Mouse (Mus musculus): ENCODE results near the gene Olfr1112. TPM values are rescaled to one million over a fixed set of nuclear protein-coding genes. Genes with fewer than 3 reads are reported as not detected.
"Not testable (repeated sequence)": the region's sequence is repeated elsewhere in the genome, so short reads cannot be mapped to it uniquely, and the experiment has no call there.

The Olfr1112 gene
- polyA plus RNA-seq (2015; fragmentation: Nextera tagmentation; extraction: Ambion mirVana) = not detected in 2 replicates

GRCm38 (mm10) chr2:87187498-87187897 lies at the start of gene Olfr1112:
TSS of gene Olfr1112 (plus strand) at chr2:87187798.
- Histone ChIP-seq H3K4me2 (no peak within 1 kb of the TSS), H3K4me3 (no peak within 1 kb of the TSS), H3K36me3 (no peaks in the 10 kb centered on the region), H3K27ac (no peak within 1 kb of the TSS), H3K4me1 (no peaks in the 10 kb centered on the region), H3K27me3 (no peaks in the 10 kb centered on the region), H3K9ac (no peak within 1 kb of the TSS), H3K9me3 (no peaks in the 10 kb centered on the region)
- no peak for ATAC-seq (ENCODE audit: insufficient number of reproducible peaks, low FRiP score, low TSS enrichment, low read depth)
- 82% methylated on average over 1 of the region's 1 CpGs for WGBS

GRCm38 (mm10) chr2:87140200-87140599 lies 47.4 kb upstream of the Olfr1112 start, which contains the start of gene Olfr1110:
TSS of gene Olfr1110 (minus strand) at chr2:87140300.
- no peaks in the 10 kb centered on the region for H3K4me1 ChIP-seq
- H3K9me3 ChIP-seq = no peaks in the 10 kb centered on the region
- no peak within 1 kb of the TSS for H3K27ac ChIP-seq
- 84% methylated on average over 1 of the region's 1 CpGs for WGBS
- no peak within 1 kb of the TSS for H3K4me3 ChIP-seq
- H3K27me3 ChIP-seq = no peaks in the 10 kb centered on the region
- H3K4me2 ChIP-seq = no peak within 1 kb of the TSS
- no peaks in the 10 kb centered on the region for H3K36me3 ChIP-seq
- no peak for ATAC-seq (ENCODE audit: insufficient number of reproducible peaks, low FRiP score, low TSS enrichment, low read depth)
- H3K9ac ChIP-seq = no peak within 1 kb of the TSS

GRCm38 (mm10) chr2:87152524-87152923 lies 35.1 kb upstream of the Olfr1112 start, which contains the start of gene Olfr1111:
TSS of gene Olfr1111 (minus strand) at chr2:87152624.
- Histone ChIP-seq H3K4me1 (no peaks in the 10 kb centered on the region), H3K27ac (no peak within 1 kb of the TSS), H3K9ac (no peak within 1 kb of the TSS), H3K27me3 (no peaks in the 10 kb centered on the region), H3K4me3 (no peak within 1 kb of the TSS), H3K9me3 (no peaks in the 10 kb centered on the region), H3K4me2 (no peak within 1 kb of the TSS), H3K36me3 (no peaks in the 10 kb centered on the region)
- ATAC-seq (ENCODE audit: insufficient number of reproducible peaks, low FRiP score, low TSS enrichment, low read depth) = no peak

GRCm38 (mm10) chr2:87167731-87168130 lies 19.9 kb upstream of the Olfr1112 start:
- H3K27ac ChIP-seq; H3K27me3 ChIP-seq; H3K4me1 ChIP-seq; H3K9me3 ChIP-seq; H3K9ac ChIP-seq; H3K36me3 ChIP-seq; H3K4me3 ChIP-seq; H3K4me2 ChIP-seq; ATAC-seq (ENCODE audit: insufficient number of reproducible peaks, low FRiP score, low TSS enrichment, low read depth): not testable (repeated sequence)
- 74% methylated on average over 2 of the region's 2 CpGs for WGBS

GRCm38 (mm10) chr2:87208670-87209069 lies 21.1 kb downstream of the Olfr1112 start, which contains the start of gene Olfr1113:
TSS of gene Olfr1113 (plus strand) at chr2:87208970.
- H3K4me3 ChIP-seq = no peak within 1 kb of the TSS
- WGBS = 81% methylated on average over 2 of the region's 2 CpGs
- no peak for ATAC-seq (ENCODE audit: insufficient number of reproducible peaks, low FRiP score, low TSS enrichment, low read depth)
- H3K9ac ChIP-seq = no peak within 1 kb of the TSS
- no peak within 1 kb of the TSS for H3K27ac ChIP-seq
- H3K4me2 ChIP-seq = no peak within 1 kb of the TSS
- H3K9me3 ChIP-seq = no peaks in the 10 kb centered on the region
- no peaks in the 10 kb centered on the region for H3K27me3 ChIP-seq
- no peaks in the 10 kb centered on the region for H3K4me1 ChIP-seq
- H3K36me3 ChIP-seq = no peaks in the 10 kb centered on the region

Other genes with a start within 250 kb of the Olfr1112 start
- not detected in 2 replicates for gene Olfr1099, start 227.1 kb upstream of the Olfr1112 start, polyA plus RNA-seq (2015; fragmentation: Nextera tagmentation; extraction: Ambion mirVana)
- gene Olfr1100, start 207.8 kb upstream of the Olfr1112 start, polyA plus RNA-seq (2015; fragmentation: Nextera tagmentation; extraction: Ambion mirVana) = not detected in 2 replicates
- not detected in 2 replicates for gene Olfr1101, start 196.6 kb upstream of the Olfr1112 start, polyA plus RNA-seq (2015; fragmentation: Nextera tagmentation; extraction: Ambion mirVana)
- gene Olfr1102, start 189.4 kb upstream of the Olfr1112 start, polyA plus RNA-seq (2015; fragmentation: Nextera tagmentation; extraction: Ambion mirVana) = not detected in 2 replicates
- not detected in 2 replicates for gene Olfr1104, start 160.7 kb upstream of the Olfr1112 start, polyA plus RNA-seq (2015; fragmentation: Nextera tagmentation; extraction: Ambion mirVana)
- not detected in 2 replicates for gene Olfr1105, start 151.3 kb upstream of the Olfr1112 start, polyA plus RNA-seq (2015; fragmentation: Nextera tagmentation; extraction: Ambion mirVana)
- not detected in 2 replicates for gene Olfr1106, start 135.5 kb upstream of the Olfr1112 start, polyA plus RNA-seq (2015; fragmentation: Nextera tagmentation; extraction: Ambion mirVana)
- not detected in 2 replicates for gene Olfr1107, start 112.0 kb upstream of the Olfr1112 start, polyA plus RNA-seq (2015; fragmentation: Nextera tagmentation; extraction: Ambion mirVana)
- not detected in 2 replicates for gene Olfr1109, start 91.8 kb upstream of the Olfr1112 start, polyA plus RNA-seq (2015; fragmentation: Nextera tagmentation; extraction: Ambion mirVana)
- not detected in 2 replicates for gene Olfr259, start 73.2 kb upstream of the Olfr1112 start, polyA plus RNA-seq (2015; fragmentation: Nextera tagmentation; extraction: Ambion mirVana)
- gene Olfr1110, start 47.5 kb upstream of the Olfr1112 start, polyA plus RNA-seq (2015; fragmentation: Nextera tagmentation; extraction: Ambion mirVana) = not detected in 2 replicates
- not detected in 2 replicates for gene Olfr1111, start 35.2 kb upstream of the Olfr1112 start, polyA plus RNA-seq (2015; fragmentation: Nextera tagmentation; extraction: Ambion mirVana)
- gene Olfr1113, start 21.2 kb downstream of the Olfr1112 start, polyA plus RNA-seq (2015; fragmentation: Nextera tagmentation; extraction: Ambion mirVana) = not detected in 2 replicates
- gene Olfr1115, start 60.2 kb downstream of the Olfr1112 start, polyA plus RNA-seq (2015; fragmentation: Nextera tagmentation; extraction: Ambion mirVana) = not detected in 2 replicates
- not detected in 2 replicates for gene Olfr1116, start 79.7 kb downstream of the Olfr1112 start, polyA plus RNA-seq (2015; fragmentation: Nextera tagmentation; extraction: Ambion mirVana)
- not detected in 2 replicates for gene Olfr1118, start 119.8 kb downstream of the Olfr1112 start, polyA plus RNA-seq (2015; fragmentation: Nextera tagmentation; extraction: Ambion mirVana)
- gene Olfr1120, start 167.0 kb downstream of the Olfr1112 start, polyA plus RNA-seq (2015; fragmentation: Nextera tagmentation; extraction: Ambion mirVana) = not detected in 2 replicates
- not detected in 2 replicates for gene Olfr1121, start 182.1 kb downstream of the Olfr1112 start, polyA plus RNA-seq (2015; fragmentation: Nextera tagmentation; extraction: Ambion mirVana)
- not detected in 2 replicates for gene Olfr1122, start 198.1 kb downstream of the Olfr1112 start, polyA plus RNA-seq (2015; fragmentation: Nextera tagmentation; extraction: Ambion mirVana)
- gene Olfr1123, start 228.8 kb downstream of the Olfr1112 start, polyA plus RNA-seq (2015; fragmentation: Nextera tagmentation; extraction: Ambion mirVana) = not detected in 2 replicates
- not detected in 2 replicates for gene Olfr1124, start 242.5 kb downstream of the Olfr1112 start, polyA plus RNA-seq (2015; fragmentation: Nextera tagmentation; extraction: Ambion mirVana)

Measured in limb, embryonic 15.5 days (tissue).